Mouse (Mus musculus): ENCODE measurements around the gene Scn5a. TPM values are rescaled to one million over a fixed set of nuclear protein-coding genes. Genes with fewer than 3 reads are reported as not detected.

Gene Scn5a
- polyA plus RNA-seq, 1 experiment from 2014 or later = not detected

DNA sequence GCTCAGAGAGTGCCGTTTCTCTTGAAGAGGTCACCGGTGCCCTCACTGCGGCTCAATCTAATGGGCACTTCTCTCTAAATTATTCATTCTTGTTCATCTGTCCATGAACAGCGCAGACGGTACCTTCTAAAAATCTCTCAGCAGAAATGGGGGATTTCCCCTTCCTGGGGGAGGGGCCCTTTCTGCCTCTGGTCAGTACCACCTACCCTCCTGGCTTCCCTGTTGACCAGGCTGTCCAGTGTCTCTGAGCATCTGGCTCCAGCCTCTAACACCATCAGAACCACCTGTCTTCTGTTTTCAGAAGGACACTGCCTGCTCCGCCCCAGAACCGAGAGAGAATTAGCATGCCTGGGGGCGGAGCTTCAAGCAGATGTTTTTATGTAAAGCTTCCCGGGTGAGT lies 3.1 kb downstream of the Scn5a start:
- Histone ChIP-seq H3K4me3 (ENCODE audit: inconsistent target) (no peak overlapping the region), H3K36me3 (ENCODE audit: inconsistent target) (no peaks in the 10 kb centered on the region), H3K79me2 (ENCODE audit: inconsistent target) (no peaks in the 10 kb centered on the region), H3K27ac (no peak overlapping the region)
- WGBS (ENCODE audit: missing documents) = 58% methylated on average over 8 of the region's 9 CpGs

DNA sequence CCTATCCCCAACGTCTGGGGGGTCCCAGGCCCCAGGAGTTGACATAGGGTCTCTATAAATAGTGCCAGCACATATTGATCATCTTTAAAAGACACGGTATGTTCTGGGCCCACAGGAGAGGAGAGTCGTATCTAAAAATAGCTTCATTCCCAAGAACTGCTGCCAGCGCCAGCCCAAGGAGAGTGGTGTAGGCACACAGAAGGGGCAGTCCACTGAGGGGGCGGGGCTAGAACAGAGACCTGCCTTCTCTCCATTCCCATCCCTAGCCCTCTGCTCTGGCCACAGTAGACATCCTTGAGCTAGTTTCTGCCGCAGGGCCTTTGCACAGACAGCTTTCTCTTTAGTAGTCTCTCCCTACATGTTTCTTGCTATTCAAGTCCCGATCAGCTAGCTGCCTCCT lies 4.5 kb downstream of the Scn5a start:
- Histone ChIP-seq H3K4me3 (ENCODE audit: inconsistent target) (no peak overlapping the region), H3K27ac (no peak overlapping the region), H3K36me3 (ENCODE audit: inconsistent target) (no peaks in the 10 kb centered on the region), H3K79me2 (ENCODE audit: inconsistent target) (no peaks in the 10 kb centered on the region)
- WGBS (ENCODE audit: missing documents) = 82% methylated on average over 7 of the region's 7 CpGs

DNA sequence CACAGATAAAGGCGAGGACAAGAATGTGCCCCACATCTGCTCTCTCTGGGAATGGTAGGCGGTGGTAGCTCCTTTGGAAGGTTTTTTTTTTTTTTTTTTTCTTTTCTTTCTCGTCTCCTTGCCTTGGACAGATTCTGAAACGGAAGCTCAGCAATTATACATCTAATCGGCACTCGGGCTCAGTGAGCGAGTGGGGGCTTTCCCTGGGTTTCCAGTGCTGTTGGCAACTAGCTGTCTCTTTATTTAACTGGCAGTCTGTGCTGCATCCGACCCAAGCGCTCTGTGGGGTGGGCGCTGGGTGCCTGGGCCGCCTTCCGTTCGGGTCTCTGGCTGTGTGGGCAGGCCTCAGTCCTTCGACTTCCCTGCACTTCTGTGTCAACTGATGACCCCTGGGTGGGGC lies 5.8 kb downstream of the Scn5a start:
- WGBS (ENCODE audit: missing documents) = 76% methylated on average over 12 of the region's 14 CpGs
- H3K79me2 ChIP-seq (ENCODE audit: inconsistent target) = no peaks in the 10 kb centered on the region
- no peaks in the 10 kb centered on the region for H3K36me3 ChIP-seq (ENCODE audit: inconsistent target)
- no peak overlapping the region for H3K4me3 ChIP-seq (ENCODE audit: inconsistent target)
- no peak overlapping the region for H3K27ac ChIP-seq

DNA sequence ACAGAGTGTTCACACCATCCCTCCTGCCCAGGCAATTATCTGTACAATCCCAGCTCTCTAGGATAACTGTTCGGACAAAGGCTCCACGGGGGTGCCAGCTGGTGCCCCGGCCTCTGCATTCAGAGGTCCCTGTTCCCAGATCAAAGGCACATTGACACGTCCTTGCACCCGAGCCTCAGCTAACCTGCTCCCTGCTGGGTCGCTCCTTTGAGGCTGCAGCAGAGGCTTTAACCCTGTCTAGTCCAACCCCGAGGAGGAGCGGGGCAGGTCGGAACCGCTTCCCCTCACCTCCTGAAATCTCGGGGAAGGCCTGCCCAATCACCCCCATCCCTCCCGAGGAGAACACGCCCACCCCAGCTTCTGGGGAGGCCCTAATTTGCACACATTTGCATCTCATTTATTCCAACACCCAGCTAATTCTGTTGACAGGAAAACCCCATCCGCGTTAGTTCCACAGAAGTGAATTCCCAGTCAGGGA lies 7.4 kb downstream of the Scn5a start:
- Histone ChIP-seq H3K36me3 (ENCODE audit: inconsistent target) (no peaks in the 10 kb centered on the region), H3K79me2 (ENCODE audit: inconsistent target) (no peaks in the 10 kb centered on the region), H3K4me3 (ENCODE audit: inconsistent target) (no peak overlapping the region), H3K27ac (no peak overlapping the region)
- WGBS (ENCODE audit: missing documents) = 8% methylated on average over 15 of the region's 15 CpGs

DNA sequence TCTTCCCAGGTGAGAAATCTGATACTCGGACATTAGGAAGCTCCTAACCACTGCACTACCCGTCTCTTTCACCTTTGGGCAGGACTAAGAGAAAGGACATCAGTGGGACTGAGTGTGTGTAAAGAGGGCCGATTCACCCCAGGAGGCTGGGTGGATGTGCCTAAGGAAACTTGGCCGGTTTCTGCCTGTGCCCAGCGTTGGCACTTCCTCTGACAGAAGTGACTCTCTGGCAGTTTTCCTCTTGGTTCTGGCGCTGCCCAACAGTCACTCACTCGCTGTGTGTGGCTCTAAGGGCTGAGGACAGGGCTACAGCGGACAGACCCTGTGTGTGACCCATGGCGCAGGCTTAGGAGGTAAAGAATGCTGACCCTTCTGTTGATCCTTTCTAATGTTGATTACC lies 8.2 kb downstream of the Scn5a start:
- Histone ChIP-seq H3K36me3 (ENCODE audit: inconsistent target) (no peaks in the 10 kb centered on the region), H3K4me3 (ENCODE audit: inconsistent target) (no peak overlapping the region), H3K79me2 (ENCODE audit: inconsistent target) (no peaks in the 10 kb centered on the region), H3K27ac (no peak overlapping the region)
- WGBS (ENCODE audit: missing documents) = 15% methylated on average over 9 of the region's 9 CpGs

DNA sequence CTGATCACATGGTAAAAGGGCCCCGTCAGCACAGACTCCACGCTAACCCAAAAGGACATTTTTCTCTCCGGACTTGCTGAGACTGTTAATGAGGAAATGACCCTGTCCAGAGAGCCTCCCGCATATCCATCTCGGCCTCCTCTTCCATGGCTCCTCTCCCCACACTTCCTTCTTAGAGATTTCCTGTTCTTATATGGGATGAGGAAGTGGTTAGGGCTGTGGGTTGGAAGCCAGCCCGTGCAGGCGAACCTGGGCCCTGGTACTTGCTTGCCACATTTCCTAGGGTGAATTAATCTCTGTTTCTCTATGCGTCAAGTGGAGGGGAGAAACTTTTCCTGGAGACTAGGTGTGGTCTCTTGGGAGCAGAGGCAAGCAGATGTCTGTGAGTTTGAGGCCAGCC lies 10.1 kb downstream of the Scn5a start:
- Histone ChIP-seq H3K36me3 (ENCODE audit: inconsistent target) (no peaks in the 10 kb centered on the region), H3K27ac (no peak overlapping the region), H3K79me2 (ENCODE audit: inconsistent target) (no peaks in the 10 kb centered on the region), H3K4me3 (ENCODE audit: inconsistent target) (no peak overlapping the region)
- 2% methylated on average over 8 of the region's 8 CpGs for WGBS (ENCODE audit: missing documents)

DNA sequence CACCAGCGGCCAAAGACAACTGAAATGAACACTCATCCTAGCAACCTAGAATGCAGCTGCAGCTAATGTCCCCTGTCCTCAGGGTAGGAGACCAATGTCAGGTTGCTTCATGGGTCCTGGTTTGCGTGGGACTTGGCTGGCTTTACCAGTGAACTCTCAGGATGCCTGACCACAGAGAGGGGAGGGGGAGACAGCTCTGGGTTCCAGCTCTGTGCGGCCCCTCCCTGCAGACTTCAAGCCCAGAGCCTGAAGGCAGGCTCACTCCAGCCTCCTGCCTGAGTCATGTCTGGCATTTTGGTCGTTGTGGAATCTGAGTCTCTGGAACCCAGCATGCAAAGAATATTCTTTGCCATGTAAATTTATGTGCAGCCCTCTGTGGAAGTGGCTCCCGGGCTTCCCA lies 11.0 kb downstream of the Scn5a start:
- H3K4me3 ChIP-seq (ENCODE audit: inconsistent target) = no peak overlapping the region
- H3K27ac ChIP-seq = no peak overlapping the region
- H3K79me2 ChIP-seq (ENCODE audit: inconsistent target) = no peaks in the 10 kb centered on the region
- 70% methylated on average over 5 of the region's 5 CpGs for WGBS (ENCODE audit: missing documents)
- no peaks in the 10 kb centered on the region for H3K36me3 ChIP-seq (ENCODE audit: inconsistent target)

DNA sequence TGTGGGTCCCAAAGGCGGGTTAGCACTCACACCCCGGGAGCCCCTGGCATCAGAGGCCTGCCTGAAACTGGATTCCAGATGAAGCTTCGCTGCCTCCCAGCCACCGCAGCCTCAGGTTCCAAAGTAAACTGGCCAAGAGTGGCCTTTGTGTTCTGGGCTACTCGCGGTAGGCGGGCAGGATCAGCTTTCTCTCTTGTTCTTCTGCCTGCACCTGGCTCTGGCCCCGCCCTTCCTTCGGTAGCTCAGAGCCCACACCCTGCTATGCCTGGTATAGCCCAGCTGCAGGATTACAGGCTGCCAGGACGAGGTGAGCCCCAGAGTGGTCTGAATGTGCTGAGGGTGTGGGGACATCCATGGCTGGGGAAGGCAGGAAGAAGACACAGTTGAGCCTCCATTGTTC lies 12.6 kb downstream of the Scn5a start:
- Histone ChIP-seq H3K4me3 (ENCODE audit: inconsistent target) (no peak overlapping the region), H3K36me3 (ENCODE audit: inconsistent target) (no peaks in the 10 kb centered on the region), H3K79me2 (ENCODE audit: inconsistent target) (no peaks in the 10 kb centered on the region), H3K27ac (no peak overlapping the region)
- WGBS (ENCODE audit: missing documents) = 47% methylated on average over 10 of the region's 10 CpGs

DNA sequence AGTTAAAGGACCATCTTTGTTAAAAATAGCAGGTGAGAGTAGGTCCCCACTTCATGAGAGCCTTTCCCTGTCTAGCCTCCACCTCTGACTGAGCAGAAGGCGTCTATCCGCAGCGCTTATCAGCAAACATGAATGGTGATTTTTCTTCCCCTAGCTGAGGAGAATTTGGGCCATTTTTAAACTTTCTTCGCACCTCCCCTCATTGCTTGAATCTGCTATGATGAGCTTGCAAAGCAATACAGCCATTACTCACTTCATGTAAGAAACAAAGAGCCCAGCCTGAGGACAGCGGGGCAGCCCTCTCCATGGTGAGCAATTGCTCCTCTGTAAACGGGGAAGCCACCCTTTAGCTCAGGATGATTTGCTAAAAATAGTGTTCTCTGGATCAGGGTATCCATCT lies 14.0 kb downstream of the Scn5a start:
- no peak overlapping the region for H3K4me3 ChIP-seq (ENCODE audit: inconsistent target)
- H3K79me2 ChIP-seq (ENCODE audit: inconsistent target) = no peaks in the 10 kb centered on the region
- H3K27ac ChIP-seq = no peak overlapping the region
- no peaks in the 10 kb centered on the region for H3K36me3 ChIP-seq (ENCODE audit: inconsistent target)
- WGBS (ENCODE audit: missing documents) = 79% methylated on average over 6 of the region's 6 CpGs

DNA sequence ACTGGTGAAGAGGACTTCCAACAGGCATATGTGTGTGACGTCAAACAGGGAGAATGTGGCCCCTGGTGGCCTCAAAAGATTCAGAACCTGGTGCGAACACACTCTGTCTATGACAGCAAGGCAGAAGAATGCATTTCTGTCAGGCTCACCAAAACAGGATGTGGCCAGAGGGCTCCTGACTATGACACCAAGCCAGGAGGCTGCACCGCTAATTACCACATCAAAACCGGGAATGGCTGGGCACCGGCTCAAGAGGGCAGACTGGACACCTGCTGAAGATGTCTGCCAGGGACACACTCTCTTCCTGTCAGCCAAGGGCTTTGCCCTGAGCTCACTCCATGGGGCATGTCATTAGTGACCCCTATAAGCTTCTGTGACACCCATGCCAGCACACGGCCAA lies 15.2 kb downstream of the Scn5a start:
- Histone ChIP-seq H3K4me3 (ENCODE audit: inconsistent target) (no peak overlapping the region), H3K27ac (no peak overlapping the region), H3K79me2 (ENCODE audit: inconsistent target) (no peaks in the 10 kb centered on the region), H3K36me3 (ENCODE audit: inconsistent target) (no peaks in the 10 kb centered on the region)
- WGBS (ENCODE audit: missing documents) = 38% methylated on average over 6 of the region's 6 CpGs

DNA sequence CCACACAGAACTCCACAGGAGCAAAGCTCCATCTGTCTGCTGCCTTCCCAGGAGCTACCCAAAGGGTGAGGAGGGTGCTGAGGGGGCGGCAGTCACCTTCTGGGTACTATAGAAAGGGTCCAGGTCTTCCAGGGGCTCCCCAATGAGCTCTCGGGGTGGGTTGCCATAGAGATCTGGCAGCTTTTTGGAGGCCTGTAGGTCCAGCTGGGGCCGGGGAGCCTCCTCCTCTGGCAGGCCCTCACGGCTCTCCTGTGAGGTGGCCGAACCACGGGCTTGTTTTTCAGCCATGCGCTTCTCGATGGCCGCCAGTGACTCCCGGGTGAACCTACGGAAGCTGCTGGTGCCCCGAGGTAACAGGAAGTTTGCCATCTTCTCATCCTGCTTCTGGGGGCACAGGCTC lies 16.6 kb downstream of the Scn5a start:
- no peaks in the 10 kb centered on the region for H3K79me2 ChIP-seq (ENCODE audit: inconsistent target)
- no peak overlapping the region for H3K4me3 ChIP-seq (ENCODE audit: inconsistent target)
- H3K36me3 ChIP-seq (ENCODE audit: inconsistent target) = no peaks in the 10 kb centered on the region
- no peak overlapping the region for H3K27ac ChIP-seq
- WGBS (ENCODE audit: missing documents) = 87% methylated on average over 11 of the region's 12 CpGs

DNA sequence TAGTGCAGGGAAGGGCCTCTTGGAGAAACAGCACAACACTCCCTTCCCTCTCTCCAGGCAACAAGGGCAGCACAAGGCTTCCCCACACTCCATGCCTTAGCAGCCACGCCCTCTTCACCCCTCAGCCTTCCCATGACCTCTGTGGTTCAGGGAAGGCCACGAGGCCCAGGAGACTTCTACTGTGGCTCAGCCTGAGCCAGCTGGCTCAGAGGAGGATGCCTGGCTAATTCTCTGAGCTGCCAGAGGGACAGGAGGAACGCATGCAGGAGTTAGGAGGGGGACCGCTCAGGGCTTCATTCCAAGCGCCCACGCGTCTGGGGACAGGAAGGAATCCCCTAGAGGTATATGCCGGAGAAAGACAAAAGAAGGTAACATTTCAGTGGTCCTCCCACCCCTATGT lies 17.1 kb downstream of the Scn5a start:
- H3K36me3 ChIP-seq (ENCODE audit: inconsistent target) = no peaks in the 10 kb centered on the region
- H3K4me3 ChIP-seq (ENCODE audit: inconsistent target) = no peak overlapping the region
- H3K79me2 ChIP-seq (ENCODE audit: inconsistent target) = no peaks in the 10 kb centered on the region
- H3K27ac ChIP-seq = no peak overlapping the region
- 86% methylated on average over 8 of the region's 8 CpGs for WGBS (ENCODE audit: missing documents)

DNA sequence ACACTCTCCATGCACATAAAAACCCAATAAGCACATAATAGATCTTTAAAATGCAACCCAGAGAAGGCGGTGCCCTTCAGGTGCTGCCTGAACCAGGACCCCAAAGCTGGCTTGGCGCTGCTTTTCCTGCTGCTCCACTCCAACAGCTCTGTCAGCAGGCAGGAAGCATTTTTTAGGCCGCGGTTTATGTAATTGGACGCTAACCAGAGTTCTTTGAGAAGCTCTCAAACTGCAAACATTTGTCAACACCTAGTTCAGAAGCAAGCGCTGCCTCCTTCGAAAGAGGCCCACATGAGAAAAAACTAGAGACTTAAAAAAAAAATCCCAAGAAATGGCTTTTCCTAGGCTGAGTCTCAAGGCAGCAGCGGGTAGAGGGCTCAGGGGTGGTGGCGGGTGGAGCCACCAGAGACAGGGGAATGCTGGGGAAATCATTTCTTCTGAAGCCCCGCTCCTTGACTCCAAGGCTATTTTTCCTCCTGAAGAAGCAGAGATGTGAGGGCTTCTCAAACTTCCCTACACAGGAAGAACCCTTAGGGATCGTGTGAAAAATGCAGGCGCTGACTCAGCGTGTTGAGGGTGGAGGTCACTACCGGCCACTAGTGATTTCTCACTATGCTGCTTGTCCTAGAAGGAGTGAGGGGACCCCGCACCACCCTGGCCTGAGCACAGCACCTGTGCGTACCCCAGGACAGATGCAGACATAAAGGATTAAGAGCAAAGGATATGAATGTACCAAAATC lies 19.1 kb downstream of the Scn5a start:
- 61% methylated on average over 16 of the region's 16 CpGs for WGBS (ENCODE audit: missing documents)
- no peak overlapping the region for H3K27ac ChIP-seq
- no peak overlapping the region for H3K4me3 ChIP-seq (ENCODE audit: inconsistent target)
- H3K79me2 ChIP-seq (ENCODE audit: inconsistent target) = no peaks in the 10 kb centered on the region
- no peaks in the 10 kb centered on the region for H3K36me3 ChIP-seq (ENCODE audit: inconsistent target)

DNA sequence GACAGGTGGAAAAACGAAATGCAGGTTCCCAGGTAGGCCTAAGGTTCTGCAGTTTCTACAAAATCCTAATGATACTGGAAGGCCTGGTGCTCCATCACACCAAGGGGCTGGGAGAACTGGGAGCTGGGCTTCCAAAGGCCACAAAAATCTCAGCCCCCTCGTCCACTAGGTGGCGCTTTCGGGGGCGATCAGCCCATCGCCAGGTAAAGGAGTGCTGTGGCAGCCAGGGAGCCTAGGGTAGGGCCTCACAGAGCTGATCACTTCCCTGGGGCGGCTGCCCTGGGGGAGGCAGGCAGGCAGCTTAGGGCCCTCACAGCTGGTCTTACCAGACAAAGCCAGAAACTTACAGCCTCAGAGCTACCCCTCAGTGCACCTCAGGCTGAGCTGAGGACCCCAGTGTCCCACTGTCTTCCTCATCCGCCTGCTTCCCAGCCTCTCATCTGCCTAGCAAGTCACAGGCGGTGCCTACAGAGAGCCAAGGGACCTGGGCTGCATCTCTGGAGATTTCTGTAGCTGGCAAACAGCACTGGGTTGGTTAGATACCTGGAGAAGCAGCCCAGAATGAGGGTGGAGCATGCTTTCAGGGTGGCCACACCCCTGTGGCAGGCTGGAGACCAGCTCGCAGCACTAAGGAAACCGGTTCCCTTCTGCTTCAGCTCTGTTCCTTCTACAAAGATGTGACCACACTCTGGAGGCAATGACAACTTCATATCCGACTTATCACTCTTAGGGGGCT lies 20.5 kb downstream of the Scn5a start:
- H3K36me3 ChIP-seq (ENCODE audit: inconsistent target) = no peaks in the 10 kb centered on the region
- no peak overlapping the region for H3K27ac ChIP-seq
- H3K4me3 ChIP-seq (ENCODE audit: inconsistent target) = no peak overlapping the region
- no peaks in the 10 kb centered on the region for H3K79me2 ChIP-seq (ENCODE audit: inconsistent target)
- 36% methylated on average over 12 of the region's 12 CpGs for WGBS (ENCODE audit: missing documents)

DNA sequence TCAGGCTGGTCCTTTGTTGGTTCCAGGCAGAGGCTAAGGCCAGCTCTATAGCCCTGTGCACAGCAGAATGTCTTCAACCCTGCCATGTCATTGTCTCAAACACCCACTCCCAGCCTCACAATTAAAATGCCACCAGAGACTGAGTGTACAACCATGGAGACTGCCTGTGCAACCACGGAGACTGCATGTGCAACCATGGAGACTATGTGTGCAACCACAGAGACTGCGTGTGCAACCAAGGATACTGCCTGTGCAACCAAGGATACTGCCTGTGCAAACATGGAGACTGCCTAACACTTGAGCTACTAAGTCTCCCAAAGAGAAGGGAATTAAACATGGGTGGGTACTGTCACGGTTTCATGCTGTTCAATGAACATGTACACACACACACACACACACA lies 22.8 kb downstream of the Scn5a start:
- Histone ChIP-seq H3K36me3 (ENCODE audit: inconsistent target) (no peaks in the 10 kb centered on the region), H3K27ac (no peak overlapping the region), H3K4me3 (ENCODE audit: inconsistent target) (no peak overlapping the region), H3K79me2 (ENCODE audit: inconsistent target) (no peaks in the 10 kb centered on the region)
- 89% methylated on average over 3 of the region's 3 CpGs for WGBS (ENCODE audit: missing documents)

Measured in macrophage (primary cell).